Mouse (Mus musculus): ENCODE results near the gene Cdh13.

DNA sequence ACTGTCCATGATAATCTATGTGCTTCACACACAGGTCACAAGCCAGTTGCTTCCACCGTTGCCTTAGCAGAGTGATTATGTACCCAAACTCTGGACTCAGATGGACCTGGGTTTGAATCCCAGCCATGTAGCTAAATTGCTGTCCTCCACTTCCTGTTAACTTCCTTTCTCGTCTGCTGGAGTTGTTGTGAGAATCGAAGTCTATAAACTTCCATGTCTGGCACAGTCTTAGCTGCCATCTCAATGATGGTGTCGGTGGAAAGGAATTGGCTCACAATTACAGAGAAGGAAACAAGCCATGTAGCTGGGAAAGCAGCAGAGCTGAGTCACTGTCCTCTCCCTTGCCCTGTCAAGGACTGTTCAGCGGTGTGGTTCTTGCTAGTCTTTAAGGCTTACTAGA, 45.4 kb upstream of the Cdh13 start:
- TF ChIP-seq CTCF (IDR thresholded peaks at IDR 0.05; ENCODE audit: low read depth) (no peak), EP300 (optimal IDR thresholded peaks at IDR 0.05) (no peak)

All from stomach, postnatal 0 days (tissue).